Mouse (Mus musculus): Measurements from ENCODE around the gene Lrmda.
A peak's percentile ranks its signal among the peaks of the same experiment; 100 is the strongest.

The Lrmda gene

GRCm38 (mm10) chr14:22814811-22815345 lies 795.4 kb downstream of the Lrmda start:
- no peak for DNase-seq

GRCm38 (mm10) chr14:22817346-22818201 lies 798.1 kb downstream of the Lrmda start:
- DNase-seq = no peak

GRCm38 (mm10) chr14:22818202-22818530 lies 798.7 kb downstream of the Lrmda start:
- no peak for DNase-seq

- no peak for DNase-seq
These were observed 803.4 kb downstream of the Lrmda start for GRCm38 (mm10) chr14:22822942-22823341.

GRCm38 (mm10) chr14:22826825-22827224 lies 807.3 kb downstream of the Lrmda start:
- no peak for DNase-seq

GRCm38 (mm10) chr14:22837058-22837457 lies 817.5 kb downstream of the Lrmda start:
- no peak for DNase-seq

- DNase-seq = no peak
These were observed 821.6 kb downstream of the Lrmda start for GRCm38 (mm10) chr14:22841136-22841535.

- no peak for DNase-seq
These were observed 824.5 kb downstream of the Lrmda start for GRCm38 (mm10) chr14:22844006-22844405.

GRCm38 (mm10) chr14:22845401-22845800 lies 825.9 kb downstream of the Lrmda start:
- no peak for DNase-seq

- DNase-seq = no peak
These were observed 827.7 kb downstream of the Lrmda start for GRCm38 (mm10) chr14:22847011-22847786.

- no peak for DNase-seq
These were observed 829.6 kb downstream of the Lrmda start for GRCm38 (mm10) chr14:22849108-22849507.

GRCm38 (mm10) chr14:22860631-22861030 lies 841.1 kb downstream of the Lrmda start:
- DNase-seq = peak; percentile 41

- DNase-seq = no peak
These were observed 844.6 kb downstream of the Lrmda start for GRCm38 (mm10) chr14:22864132-22864531.

- DNase-seq = no peak
These were observed 855.1 kb downstream of the Lrmda start for GRCm38 (mm10) chr14:22874584-22874983.

- no peak for DNase-seq
These were observed 867.7 kb downstream of the Lrmda start for GRCm38 (mm10) chr14:22887182-22887581.

GRCm38 (mm10) chr14:22899312-22899711 lies 879.8 kb downstream of the Lrmda start:
- no peak for DNase-seq

GRCm38 (mm10) chr14:22902116-22902515 lies 882.6 kb downstream of the Lrmda start:
- DNase-seq = no peak

GRCm38 (mm10) chr14:22902914-22903313 lies 883.4 kb downstream of the Lrmda start:
- DNase-seq = no peak

- DNase-seq = peak; percentile 6
These were observed 886.5 kb downstream of the Lrmda start for GRCm38 (mm10) chr14:22905741-22906667.

- peak; percentile 40 for DNase-seq
These were observed 887.2 kb downstream of the Lrmda start for GRCm38 (mm10) chr14:22906716-22907115.

GRCm38 (mm10) chr14:22907221-22907620 lies 887.7 kb downstream of the Lrmda start:
- DNase-seq = no peak

- no peak for DNase-seq
These were observed 888.5 kb downstream of the Lrmda start for GRCm38 (mm10) chr14:22908006-22908405.

GRCm38 (mm10) chr14:22915463-22915862 lies 896.0 kb downstream of the Lrmda start:
- no peak for DNase-seq

Data from layer of hippocampus, adult 9-11 months (tissue).